Mouse (Mus musculus): ENCODE measurements around the gene Ap4m1.

Ap4m1 gene

GRCm38 (mm10) chr5:138171695-138172491 is at the start of gene Ap4m1, which contains the start of gene Mcm7:
TSS of gene Ap4m1 (plus strand) at chr5:138172002.
TSS of gene Mcm7 (minus strand) at chr5:138172422.
- peak; percentile 99 for DNase-seq

- DNase-seq, result no peak
Measured at GRCm38 (mm10) chr5:138132425-138133064, 39.3 kb upstream of the Ap4m1 start.

GRCm38 (mm10) chr5:138137257-138137656 is 34.5 kb upstream of the Ap4m1 start:
- no peak for DNase-seq

- DNase-seq, result peak; percentile 73
Measured at GRCm38 (mm10) chr5:138137935-138138549, 33.8 kb upstream of the Ap4m1 start.

GRCm38 (mm10) chr5:138138585-138138984 is 33.2 kb upstream of the Ap4m1 start:
- DNase-seq, result no peak

- DNase-seq, result no peak
Measured at GRCm38 (mm10) chr5:138154390-138154789, 17.4 kb upstream of the Ap4m1 start.

GRCm38 (mm10) chr5:138155443-138155976 is 16.3 kb upstream of the Ap4m1 start, which contains the start of gene Zfp113:
TSS of gene Zfp113 (minus strand) at chr5:138155744.
- DNase-seq, result peak; percentile 99

- no peak for DNase-seq
Measured at GRCm38 (mm10) chr5:138160224-138160762, 11.5 kb upstream of the Ap4m1 start.

- DNase-seq, result peak; percentile 97
Measured at GRCm38 (mm10) chr5:138160842-138161665, 10.7 kb upstream of the Ap4m1 start, which contains the start of gene Cops6. TSS of gene Cops6 (plus strand) at chr5:138161071.

- DNase-seq, result no peak
Measured at GRCm38 (mm10) chr5:138163046-138163445, 8.8 kb upstream of the Ap4m1 start.

- no peak for DNase-seq
Measured at GRCm38 (mm10) chr5:138163610-138164009, 8.2 kb upstream of the Ap4m1 start.

- no peak for DNase-seq
Measured at GRCm38 (mm10) chr5:138165594-138165993, 6.2 kb upstream of the Ap4m1 start.

GRCm38 (mm10) chr5:138170936-138171561 is 753 bp upstream of the Ap4m1 start:
- DNase-seq, result peak; percentile 99

GRCm38 (mm10) chr5:138173217-138173616 is 1.4 kb downstream of the Ap4m1 start:
- no peak for DNase-seq

GRCm38 (mm10) chr5:138186950-138187638 is 15.3 kb downstream of the Ap4m1 start, which contains the start of the genes Taf6 and Cnpy4:
TSS of gene Taf6 (minus strand) at chr5:138187451.
TSS of gene Cnpy4 (plus strand) at chr5:138187485.
- DNase-seq, result peak; percentile 95

- peak; percentile 91 for DNase-seq
Measured at GRCm38 (mm10) chr5:138187661-138188306, 16.0 kb downstream of the Ap4m1 start.

GRCm38 (mm10) chr5:138193771-138194727 is 22.2 kb downstream of the Ap4m1 start, which contains the start of gene Mblac1:
TSS of gene Mblac1 (plus strand) at chr5:138194314.
- peak; percentile 95 for DNase-seq

GRCm38 (mm10) chr5:138194755-138195345 is 23.0 kb downstream of the Ap4m1 start:
- DNase-seq, result peak; percentile 46

Data from retina, postnatal 1 day (tissue).